Mouse (Mus musculus): ENCODE measurements at regions not wholly inside any gene's neighbourhood (a gene's known extent, or its start where the extent isn't known, plus 50 kb on each side); places are given as distances from the start of the nearest gene placed in this dataset.

DNA sequence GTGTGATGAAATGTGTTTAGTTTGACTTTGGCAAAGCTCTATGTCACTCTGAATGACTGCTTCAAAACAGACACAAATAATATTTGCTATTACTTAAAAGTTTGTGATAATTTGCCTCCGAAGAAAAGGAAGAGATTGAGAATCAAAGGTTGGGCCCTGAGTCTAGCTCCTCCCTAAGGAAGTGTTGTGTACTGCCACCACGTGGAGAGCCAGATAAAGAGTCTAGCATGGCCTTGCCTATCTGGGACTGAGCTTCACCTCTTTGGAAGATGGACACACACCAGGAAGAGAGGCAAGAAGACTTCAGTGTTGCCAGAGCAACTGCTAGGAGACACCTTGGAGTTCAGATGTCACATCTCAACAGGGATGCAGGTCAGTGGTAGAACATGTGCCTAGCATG, 258.5 kb downstream of the Cog6 start:
- peak; percentile 34 to 65 for DNase-seq (ENCODE audit: low spot score in 2 of 2)

DNA sequence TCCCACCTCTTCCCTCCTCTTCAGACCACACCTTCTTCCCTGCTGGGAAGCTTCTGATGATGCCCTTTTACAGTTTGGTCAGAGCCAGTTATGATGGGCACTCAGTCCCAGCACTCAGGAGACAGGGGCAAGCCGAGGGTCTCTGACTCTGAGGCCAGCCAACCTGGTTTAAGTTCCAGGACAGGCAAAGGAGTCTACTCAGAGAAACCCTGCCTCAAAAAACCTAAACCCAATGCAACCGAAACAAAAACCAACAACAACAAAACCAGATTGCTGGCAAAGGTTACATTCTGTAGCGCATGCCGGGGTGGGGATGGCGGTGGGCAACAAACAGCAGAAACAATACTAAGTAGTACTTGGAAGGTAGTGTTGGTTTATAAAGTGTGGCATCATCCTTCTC, 260.2 kb downstream of the Cog6 start:
- no peak for DNase-seq (ENCODE audit: low spot score in 2 of 2)

DNA sequence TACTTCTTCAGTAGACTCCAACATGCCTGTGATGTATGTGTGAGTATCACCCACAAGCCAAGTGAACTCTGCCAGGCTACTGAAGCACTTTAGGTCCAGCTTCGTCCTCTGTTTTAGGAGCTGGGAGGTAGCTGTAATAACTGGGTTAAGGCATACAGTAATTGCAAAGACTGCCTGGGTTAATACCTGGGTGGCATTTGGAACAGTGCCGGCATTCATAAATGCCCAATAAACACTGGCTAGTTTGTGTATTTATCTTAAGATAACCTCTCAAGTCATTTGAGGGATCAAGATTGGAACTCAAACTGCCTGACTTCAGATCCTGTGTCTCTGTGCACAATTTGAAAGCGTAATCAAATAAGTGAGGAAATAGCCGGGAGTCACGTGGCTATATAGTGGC, 261.0 kb downstream of the Cog6 start:
- DNase-seq (ENCODE audit: low spot score in 2 of 2), result no peak

DNA sequence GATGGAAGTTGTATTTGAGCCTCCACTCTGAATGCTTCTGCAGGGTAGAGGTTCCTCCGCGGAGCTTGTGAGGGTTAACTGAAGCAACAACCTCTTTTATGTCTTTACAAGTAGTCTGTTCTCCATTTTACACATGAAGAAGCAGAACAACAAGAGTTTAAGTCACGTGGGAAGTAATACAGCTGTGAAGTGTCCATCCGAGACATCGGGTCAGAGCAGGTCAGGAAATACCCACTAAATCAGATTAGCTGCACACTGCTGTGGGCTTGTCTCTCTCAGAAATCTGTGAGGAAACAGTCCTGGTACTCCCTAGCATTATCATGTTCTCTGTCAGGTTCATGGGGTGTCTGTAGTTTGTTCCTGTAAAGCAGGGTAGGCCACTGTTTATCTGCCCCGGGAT, 262.1 kb downstream of the Cog6 start:
- peak in 1 of 2 experiments; percentile 70 for DNase-seq (ENCODE audit: low spot score in 2 of 2)

DNA sequence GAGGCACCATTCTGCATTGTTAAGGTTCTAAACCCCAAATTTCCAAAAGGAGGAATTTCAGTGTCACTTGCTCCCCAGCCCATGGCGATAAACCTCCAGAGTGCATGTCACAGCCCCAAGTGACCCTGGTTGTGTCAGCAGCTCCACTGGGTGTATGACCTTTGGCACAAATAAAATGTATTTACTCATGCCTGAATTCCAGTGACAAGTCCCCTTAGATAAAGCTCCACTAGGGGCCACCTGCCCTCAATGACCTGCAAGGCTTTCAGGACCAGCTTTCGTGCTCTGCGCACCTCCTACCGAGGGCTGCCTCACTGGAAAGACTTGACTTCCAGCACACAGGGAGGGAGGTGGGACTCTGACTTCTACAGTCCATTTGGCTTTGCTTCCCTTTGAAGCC, 262.6 kb downstream of the Cog6 start:
- DNase-seq (ENCODE audit: low spot score in 2 of 2), result no peak

DNA sequence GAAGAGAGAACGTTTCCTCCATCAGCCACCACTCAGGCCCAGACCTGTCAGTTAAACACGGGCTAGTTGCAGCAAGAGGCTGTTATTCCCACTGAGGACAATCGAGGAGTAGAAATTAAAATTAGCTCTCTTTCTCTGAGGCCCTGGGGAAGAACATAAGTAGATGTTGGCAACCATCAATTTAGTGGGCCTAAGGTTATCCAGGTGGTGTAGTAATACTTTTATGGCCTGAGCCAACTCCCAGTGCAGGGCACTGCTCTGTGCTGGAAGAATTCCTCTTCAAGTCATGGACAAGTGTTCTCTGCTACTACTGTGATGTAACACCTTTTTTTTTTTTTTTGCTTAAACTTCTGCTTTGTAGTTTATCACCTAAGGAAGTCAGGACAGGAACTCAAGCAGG, 270.1 kb downstream of the Cog6 start:
- no peak for DNase-seq (ENCODE audit: low spot score in 2 of 2)

DNA sequence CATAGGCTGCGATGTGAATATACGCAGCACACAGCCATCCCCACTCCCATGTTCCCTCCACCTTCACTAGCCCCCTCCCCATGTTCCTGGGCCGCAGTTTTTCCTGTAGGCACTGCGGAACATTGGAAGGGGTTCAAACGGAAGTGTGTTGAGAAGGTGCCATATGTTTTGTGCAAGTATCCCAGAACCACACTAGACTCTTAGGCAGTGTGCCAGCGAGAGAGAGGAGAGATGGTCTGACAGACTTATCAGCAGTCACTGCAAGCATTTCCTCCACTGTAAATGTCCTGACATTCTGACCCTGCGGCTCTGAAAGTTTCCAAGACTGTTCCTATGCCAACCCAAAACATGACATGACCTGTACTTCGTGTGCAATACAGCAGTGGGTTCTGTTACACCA, 272.7 kb downstream of the Cog6 start:
- DNase-seq (ENCODE audit: low spot score in 2 of 2), result no peak

DNA sequence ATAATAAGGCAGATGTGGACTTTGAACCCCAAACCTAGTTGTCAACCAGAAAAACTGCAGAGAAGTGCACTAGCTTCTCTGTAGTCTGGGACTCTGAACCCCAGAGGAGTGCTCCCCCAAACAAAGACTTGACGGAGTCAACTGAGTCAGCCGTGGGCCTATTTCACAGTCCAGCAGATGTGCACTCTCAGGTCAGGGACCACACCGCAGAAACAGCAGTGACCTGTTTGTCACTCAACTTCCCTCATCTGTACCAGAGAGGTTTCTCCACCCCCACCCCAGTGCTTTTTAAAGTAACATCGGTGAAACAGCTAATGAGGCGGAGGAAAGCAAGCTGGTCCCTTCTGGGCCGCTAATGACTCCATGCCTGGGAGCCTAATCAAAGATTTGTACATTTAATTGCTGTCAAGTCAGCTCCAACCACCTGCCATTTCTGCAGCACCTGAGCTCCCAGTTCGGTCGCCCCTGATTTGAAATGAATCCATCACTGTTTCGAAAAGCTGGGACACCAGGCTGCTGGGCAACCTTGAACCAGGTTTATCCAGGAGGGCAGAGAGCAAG, 276.5 kb downstream of the Cog6 start:
- no peak for DNase-seq (ENCODE audit: low spot score in 2 of 2)

DNA sequence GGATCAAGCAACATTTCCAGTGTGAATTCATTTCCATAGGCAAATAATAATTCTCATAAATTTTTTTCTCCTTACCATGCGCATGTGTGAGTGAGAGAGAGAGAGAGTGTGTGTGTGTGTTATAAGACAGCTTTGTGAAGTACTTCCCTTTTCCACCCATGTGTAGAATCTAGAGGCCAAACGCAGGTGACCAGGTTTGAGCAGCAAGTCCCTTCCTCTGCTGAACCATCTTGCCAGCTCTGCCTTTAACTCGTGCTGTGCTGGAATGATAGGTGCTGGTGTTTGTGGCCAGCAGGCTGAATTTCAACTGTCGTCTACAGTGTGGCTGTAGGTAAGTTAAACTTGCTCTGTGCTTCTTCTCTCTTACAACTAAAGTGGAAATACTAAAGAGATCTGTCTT, 277.5 kb downstream of the Cog6 start:
- DNase-seq (ENCODE audit: low spot score in 2 of 2), result peak in 1 of 2 experiments; percentile 47

DNA sequence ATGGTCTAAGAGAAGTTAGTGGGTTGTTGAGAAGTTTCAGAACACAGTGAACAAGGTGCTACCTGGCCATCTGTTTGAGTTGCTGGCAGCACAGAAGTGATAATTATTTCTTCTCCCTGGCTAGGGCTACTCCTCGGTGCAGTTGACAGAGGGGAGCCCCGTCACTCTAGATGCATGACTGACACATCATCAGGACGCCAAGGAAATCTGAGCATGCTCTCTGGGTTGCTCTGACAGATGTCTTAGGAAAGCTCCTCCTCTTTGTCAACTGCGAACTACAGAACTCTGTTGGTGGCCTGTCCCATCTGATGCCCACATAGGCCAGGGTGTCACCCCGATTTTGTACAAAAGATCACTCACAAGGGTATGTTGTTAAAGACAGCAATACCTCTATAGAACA, 278.7 kb downstream of the Cog6 start:
- no peak for DNase-seq (ENCODE audit: low spot score in 2 of 2)

DNA sequence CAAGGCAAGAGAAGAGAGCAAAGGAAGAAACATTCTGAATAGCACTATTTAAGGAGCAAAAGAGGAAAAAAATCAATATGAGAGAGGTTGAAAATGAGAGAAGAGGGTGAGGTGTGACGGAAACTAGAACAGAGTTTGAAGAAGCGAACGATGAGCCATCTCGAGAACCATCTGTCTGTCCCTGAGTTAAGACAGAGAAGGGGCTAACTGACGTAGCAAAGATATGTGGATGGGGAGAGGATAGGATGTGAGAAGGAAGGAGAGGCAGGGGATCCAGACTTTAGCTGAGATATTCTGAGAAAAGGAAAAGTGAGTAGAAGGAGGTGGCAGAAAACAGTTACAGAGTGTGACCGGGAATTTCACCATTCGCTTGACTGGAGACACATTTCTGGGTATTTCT, 281.1 kb downstream of the Cog6 start:
- DNase-seq (ENCODE audit: low spot score in 2 of 2), result no peak

DNA sequence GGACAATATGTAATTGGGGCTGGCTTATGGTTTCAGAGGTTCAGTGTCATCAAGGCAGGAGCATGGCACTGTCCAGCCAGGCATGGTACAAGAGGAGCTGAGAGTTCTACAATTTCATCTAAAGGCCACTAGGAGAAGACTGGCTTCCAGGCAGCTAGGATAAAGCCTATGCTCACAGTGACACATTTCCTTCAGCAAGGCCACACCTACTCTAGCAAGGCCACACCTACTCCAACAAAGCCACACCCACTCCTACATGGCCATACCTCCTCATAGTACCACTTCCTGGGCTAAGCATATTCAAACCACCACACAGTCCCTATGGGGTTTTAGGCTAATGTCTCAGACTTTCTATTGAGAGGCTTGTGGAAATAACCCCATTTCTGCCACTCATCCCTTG, 285.1 kb downstream of the Cog6 start:
- peak; percentile 17 to 65 for DNase-seq (ENCODE audit: low spot score in 2 of 2)

DNA sequence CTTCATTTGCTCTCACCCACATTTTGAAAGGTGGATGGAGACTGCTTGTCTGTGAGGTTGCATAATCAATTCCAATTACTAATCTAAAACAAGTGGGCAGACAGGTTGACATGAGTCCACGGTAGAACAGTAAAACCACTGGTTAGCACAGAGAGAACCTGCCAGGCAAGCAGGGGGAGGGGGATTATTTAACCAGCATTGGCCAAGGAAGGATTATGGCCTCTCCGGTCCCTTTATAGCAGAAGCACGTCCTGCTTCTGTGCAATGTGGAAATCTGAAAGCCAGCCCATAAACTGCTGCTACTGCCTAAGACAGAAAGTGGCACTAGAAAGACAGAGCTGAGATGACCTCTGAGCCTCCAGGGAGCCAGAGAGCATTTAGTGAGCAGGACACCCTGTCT, 285.5 kb downstream of the Cog6 start:
- no peak for DNase-seq (ENCODE audit: low spot score in 2 of 2)

DNA sequence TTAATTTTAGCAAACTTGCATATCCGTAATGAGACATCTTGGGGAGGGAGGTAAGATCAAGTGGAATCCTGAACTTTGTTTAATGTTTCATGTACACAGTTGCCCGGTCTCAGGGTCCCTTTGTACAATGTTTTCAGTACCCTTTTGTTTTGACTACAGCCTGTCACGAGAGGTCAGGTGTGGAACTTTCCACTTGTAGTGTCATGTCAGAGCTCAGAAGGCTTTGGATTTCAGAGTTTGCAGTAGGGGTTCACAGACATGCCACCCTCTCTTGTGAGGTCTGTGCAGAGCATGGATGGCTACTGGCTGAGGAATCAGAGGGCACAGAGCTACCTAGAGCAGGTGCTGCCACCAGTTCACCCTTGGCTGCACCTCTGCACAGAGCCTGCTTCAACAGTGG, 287.3 kb downstream of the Cog6 start:
- DNase-seq (ENCODE audit: low spot score in 2 of 2), result no peak

DNA sequence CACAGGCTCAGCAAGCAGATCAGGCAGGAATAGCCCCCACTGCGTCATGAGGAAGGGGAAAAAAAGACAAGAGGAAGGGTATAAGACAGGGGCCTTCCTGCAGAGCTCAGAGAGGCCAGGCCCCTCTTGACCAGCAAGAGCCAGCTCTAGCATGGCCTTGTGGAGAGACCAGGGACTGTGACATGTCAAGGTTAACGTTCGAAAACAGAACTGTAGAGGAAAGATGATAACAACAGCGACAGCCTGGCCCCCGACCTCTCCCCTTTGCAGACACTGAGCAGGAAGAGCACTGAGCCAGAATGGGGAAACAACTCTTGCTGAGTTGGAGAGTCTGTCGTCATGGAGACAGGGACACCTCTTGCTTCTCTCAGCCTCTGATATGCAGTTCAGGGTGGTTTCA, 288.2 kb downstream of the Cog6 start:
- peak in 1 of 2 experiments; percentile 8 for DNase-seq (ENCODE audit: low spot score in 2 of 2)

DNA sequence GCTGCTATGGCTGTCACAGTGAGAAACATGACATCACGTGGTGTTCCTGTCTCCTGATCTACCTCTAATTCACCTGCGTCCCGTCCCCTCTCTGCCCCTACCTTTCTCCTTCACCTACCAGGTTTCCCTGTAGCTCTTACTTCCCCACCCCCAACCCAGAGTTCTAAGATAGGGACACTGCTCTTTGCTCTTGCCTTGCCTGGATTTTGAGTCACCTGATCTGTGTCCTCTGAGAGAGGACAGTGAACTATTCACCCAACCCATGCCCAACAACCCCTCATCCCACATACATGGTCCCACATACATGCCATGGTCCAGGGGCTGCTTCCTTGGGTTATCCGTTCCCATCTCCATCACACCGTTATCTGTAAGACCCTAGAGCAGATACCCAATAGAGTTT, 288.6 kb downstream of the Cog6 start:
- DNase-seq (ENCODE audit: low spot score in 2 of 2), result no peak

DNA sequence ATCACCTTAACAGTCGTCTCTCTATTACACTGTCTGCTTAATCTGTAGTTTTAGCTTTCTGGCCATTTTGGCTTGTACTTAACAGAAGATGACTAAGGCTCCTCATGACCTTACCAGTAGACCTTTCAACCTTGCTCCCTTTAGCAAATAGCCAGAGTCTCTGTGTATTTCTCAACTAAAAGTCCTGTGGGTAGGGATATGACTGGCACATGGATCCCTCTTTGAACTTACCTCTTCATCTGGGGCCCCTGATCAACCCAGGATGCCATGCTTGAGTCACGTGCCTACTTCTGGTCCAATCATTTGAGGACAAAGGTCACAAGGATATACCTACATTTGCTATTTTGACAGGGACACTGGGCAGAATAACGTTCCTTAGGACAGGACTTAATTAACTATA, 292.7 kb downstream of the Cog6 start:
- DNase-seq (ENCODE audit: low spot score in 2 of 2), result no peak

DNA sequence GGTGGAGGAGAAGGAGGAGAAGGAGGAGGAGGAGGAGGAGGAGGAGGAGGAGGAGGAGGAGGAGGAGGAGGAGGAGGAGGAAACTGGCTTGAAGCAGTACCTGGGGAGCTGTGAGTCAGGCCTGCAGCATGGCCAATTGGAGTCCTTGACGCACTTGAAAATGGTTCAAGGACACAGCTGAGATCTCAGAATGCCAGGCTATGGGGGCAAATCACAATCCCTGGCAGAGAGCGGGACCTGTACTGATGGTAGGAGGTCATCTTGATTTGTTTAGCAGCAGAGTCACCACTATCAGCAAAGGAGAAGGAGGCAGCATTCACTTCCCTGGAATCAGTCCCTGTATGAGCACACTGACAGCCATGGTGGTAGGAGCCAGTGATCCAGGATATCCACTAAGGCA, 294.1 kb downstream of the Cog6 start:
- no peak for DNase-seq (ENCODE audit: low spot score in 2 of 2)

DNA sequence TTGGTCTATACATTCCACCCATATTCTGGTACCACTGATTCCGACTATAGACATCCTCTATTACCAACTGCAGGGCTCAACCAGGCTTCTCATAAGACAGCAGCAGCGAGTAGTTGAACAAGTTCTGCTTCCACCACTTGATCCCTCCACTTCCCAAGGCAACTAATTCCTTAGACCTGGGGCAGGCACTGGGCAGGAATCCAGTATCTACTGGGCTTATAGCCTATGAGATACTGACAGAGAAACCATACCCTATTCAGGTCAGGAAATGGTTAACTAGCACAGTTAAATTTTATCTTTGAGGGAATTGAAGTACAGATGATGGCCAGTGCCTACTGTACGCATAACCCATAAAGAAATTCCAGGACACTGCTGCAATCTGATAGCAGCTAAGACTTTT, 297.9 kb downstream of the Cog6 start:
- DNase-seq (ENCODE audit: low spot score in 2 of 2), result no peak

DNA sequence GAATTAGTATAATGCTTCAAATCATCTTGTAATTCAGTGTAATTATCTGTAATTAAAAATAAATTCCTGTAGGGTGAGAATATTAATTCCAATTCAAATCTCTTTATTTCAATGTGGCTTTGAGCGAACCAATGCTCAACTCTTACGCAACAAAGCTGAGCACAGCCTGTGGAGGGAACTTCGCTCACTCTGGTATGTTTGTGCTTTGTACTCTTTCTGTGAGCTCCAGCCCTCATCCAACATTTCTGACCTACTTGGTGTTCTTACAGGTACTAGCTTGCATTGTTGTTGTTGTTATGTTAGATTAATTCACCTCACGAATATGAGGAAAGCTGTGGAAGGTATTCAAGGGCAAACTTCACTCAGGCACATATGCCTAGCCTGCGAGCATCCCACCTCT, 299.7 kb downstream of the Cog6 start:
- DNase-seq (ENCODE audit: low spot score in 2 of 2), result no peak

DNA sequence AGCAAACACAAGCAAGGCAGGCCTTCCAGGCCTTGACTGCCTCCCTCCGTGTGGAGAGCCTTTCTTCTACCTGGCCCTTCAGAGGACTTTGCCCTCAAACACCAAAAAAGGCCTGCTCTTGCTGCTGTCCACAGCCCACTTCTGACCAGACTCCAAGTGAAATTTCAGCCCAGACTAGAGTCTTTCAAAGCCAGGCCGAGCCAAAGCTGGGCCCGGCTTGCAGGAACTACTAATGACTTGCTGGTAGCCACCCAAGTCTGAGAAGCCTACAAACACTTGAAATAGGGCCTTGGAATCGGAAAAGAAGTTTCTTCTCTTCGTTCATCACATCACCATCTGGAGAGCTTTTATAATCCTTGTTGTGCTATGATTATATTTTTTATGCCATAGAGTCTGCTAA, 304.9 kb downstream of the Cog6 start:
- DNase-seq (ENCODE audit: low spot score in 2 of 2), result no peak

DNA sequence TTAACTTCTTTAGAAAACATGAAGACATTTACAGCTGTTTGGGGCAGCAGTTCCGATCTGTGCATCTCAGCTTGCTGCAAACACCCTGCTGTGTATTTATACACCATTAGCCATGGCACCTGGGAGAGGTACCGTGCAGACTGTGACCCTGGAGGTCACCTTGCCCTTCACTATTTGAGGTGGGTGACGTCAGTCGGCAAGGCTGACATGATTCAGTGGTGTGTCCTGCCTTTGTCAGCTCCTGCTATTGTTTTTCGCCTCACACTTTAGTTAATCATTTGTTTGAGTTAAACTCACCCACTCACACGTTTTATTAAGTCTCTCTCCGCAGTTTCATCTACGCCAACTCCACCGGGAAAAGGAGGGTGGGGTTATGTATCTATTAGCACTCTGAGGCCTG, 305.9 kb downstream of the Cog6 start:
- DNase-seq (ENCODE audit: low spot score in 2 of 2), result no peak

DNA sequence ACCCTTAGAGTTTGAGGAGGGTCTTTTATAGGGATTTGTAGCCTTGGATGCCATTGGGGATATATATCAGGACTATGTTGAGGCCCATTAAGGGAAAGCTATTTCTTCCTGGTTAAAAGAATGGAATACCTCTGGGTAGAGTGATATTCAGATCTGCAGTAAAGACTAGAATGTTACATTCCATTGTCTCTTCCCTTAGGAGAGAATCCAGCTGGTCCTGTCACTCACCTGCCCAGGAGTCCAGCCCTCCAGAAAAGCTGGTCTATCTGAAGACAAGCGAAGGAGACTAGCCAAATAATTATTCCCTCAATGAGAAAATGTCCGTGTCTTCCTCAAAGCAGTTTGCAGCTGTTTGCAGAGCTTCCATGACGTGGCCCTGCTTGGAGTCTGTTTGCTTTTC, 308.3 kb downstream of the Cog6 start:
- DNase-seq (ENCODE audit: low spot score in 2 of 2), result no peak

DNA sequence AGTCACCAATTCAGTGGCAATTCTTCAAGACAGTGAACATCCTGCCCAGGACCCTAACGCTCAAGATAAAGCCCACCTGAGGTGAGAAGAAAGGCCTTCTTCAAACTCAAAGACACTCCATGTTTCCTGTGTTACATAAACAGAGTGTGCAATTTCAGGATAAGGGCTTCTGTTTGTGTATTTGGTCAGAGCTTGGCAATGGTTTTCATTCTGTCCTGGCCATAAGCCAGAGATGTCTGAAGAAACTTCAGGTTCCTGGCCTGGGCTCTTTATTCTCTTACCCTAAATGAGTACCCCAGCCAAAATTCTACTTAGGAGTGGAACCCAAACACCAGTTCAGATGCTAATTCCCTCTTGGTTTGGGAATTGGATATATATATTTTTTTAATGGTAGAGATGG, 308.7 kb downstream of the Cog6 start:
- DNase-seq (ENCODE audit: low spot score in 2 of 2), result no peak

DNA sequence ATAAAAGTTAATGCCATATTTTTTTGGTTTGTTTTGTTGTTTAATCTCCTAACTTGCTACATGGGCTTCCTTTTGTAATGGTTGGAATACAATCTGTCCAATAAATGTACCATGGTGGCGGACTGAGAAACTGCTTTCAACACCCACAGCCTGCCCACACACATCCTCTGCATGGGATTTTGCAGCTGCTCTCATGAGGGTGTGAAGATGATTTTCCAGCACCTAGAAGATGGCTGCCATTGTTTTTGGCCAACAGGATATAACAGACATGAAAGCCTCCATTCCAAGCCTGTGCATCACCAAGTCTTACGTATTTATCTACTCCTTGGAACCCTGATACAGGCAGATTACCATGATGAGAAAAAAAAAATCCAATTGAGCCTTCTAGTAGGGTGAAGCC, 310.4 kb downstream of the Cog6 start:
- DNase-seq (ENCODE audit: low spot score in 2 of 2), result peak; percentile 13 to 36
